Mouse (Mus musculus): ENCODE measurements around the gene Itk. TPM values are rescaled to one million over a fixed set of nuclear protein-coding genes. Genes with fewer than 3 reads are reported as not detected.

Gene Itk
- polyA plus RNA-seq, 1 experiment from 2014 or later: not detected

DNA sequence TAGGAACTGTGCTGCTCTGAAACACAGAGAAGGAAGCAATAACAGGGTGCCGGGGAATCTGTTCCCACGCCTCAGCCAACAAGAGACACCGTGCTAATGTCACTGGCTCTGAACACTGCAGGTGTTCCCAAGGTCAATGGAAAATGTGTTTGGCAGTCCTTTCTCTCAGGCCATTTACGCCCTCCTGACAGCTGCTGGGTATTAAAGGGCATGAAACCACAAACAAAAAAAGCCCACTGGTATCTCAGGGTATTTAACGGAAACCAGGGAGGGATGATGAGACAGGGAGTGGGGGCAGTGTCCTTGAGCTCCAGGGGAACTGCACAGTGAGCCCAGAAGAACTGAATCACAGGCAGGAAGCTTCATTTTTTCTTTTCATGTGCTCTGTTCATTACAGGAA is 111.2 kb downstream of the Itk start:
- Histone ChIP-seq H3K4me3 (no peak overlapping the region), H3K9ac (replicated peaks) (no peak overlapping the region), H3K9me3 (no peaks in the 10 kb centered on the region), H3K27me3 (no peaks in the 10 kb centered on the region), H3K27ac (replicated peaks) (no peak overlapping the region), H3K36me3 (peaks cover 85% of the 10 kb centered on the region), H3K4me2 (replicated peaks) (no peak overlapping the region), H3K4me1 (no peaks in the 10 kb centered on the region)
- 82% methylated on average over 5 of the region's 5 CpGs for WGBS
- no peak for ATAC-seq (replicated peaks)

DNA sequence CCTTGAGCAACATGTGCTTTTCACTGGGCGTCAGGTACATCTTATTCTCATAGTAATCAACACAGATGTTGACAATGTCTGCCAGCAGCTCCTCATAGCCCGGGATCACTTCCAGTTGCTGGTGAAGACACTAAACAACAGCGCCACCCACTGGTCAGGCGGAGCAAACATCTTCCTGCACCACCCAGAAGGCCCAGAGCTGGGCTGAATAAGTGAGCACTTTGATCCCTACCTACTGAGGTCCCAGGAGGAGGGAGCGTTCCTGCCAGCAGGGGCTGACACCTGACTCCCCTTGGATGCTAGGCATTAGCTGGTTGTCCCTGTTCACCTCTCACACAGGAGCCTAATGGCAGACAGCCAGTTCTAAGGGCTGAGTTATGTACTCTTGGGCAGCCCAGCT is 112.5 kb downstream of the Itk start:
- Histone ChIP-seq H3K4me2 (replicated peaks) (no peak overlapping the region), H3K9ac (replicated peaks) (no peak overlapping the region), H3K36me3 (peaks cover 85% of the 10 kb centered on the region), H3K4me1 (no peaks in the 10 kb centered on the region), H3K4me3 (no peak overlapping the region), H3K27ac (replicated peaks) (no peak overlapping the region), H3K27me3 (no peaks in the 10 kb centered on the region), H3K9me3 (no peaks in the 10 kb centered on the region)
- ATAC-seq (replicated peaks): no peak
- 46% methylated on average over 5 of the region's 5 CpGs for WGBS

DNA sequence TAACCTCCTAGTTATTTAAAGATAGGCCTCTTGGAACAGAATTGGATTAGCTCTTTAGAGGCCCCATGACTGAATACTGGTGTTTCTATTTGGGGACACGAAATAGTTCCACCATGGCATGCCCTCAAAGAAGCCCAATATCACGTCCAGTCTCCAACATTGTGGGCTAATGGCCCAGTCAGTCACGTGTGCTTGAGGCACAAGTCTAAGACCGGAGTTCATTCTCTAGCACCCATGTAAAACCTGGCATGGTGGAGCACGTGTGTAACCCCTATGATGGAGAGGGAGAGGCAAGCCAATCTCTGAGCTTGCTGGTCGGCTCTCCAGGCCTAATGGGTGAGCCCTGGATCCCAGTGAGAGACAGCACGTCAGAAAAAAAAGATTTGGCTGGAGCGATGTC is 113.1 kb downstream of the Itk start:
- Histone ChIP-seq H3K9me3 (no peaks in the 10 kb centered on the region), H3K36me3 (peaks cover 85% of the 10 kb centered on the region), H3K4me2 (replicated peaks) (no peak overlapping the region), H3K27me3 (no peaks in the 10 kb centered on the region), H3K27ac (replicated peaks) (no peak overlapping the region), H3K4me1 (no peaks in the 10 kb centered on the region), H3K4me3 (no peak overlapping the region), H3K9ac (replicated peaks) (no peak overlapping the region)
- WGBS: 92% methylated on average over 8 of the region's 8 CpGs
- no peak for ATAC-seq (replicated peaks)

DNA sequence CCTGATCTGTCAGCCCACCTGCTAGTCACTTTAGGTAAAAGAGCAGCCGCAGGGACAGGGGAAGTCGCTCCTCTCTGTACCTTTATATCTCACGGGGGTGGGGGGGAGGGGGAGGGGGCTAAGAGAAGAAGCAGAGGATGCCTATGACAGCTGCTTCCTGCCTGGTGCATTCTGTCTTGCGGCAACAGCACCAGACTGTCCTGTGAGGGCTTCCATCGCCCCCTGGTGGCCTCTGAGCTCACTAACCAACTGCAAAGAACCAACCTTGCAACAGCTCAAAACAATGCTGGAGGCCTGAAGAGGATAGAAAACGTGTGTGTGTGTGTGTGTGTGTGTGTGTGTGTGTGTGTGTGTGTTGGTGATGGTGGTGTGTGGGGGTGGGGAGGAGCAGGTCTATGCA is 114.0 kb downstream of the Itk start:
- Histone ChIP-seq H3K4me2 (replicated peaks) (no peak overlapping the region), H3K36me3 (peaks cover 83% of the 10 kb centered on the region), H3K4me1 (no peaks in the 10 kb centered on the region), H3K27me3 (no peaks in the 10 kb centered on the region), H3K9ac (replicated peaks) (no peak overlapping the region), H3K9me3 (no peaks in the 10 kb centered on the region), H3K4me3 (no peak overlapping the region), H3K27ac (replicated peaks) (no peak overlapping the region)
- 13% methylated on average over 6 of the region's 6 CpGs for WGBS
- ATAC-seq (replicated peaks): peak; percentile 85

Other genes starting within 250 kb of the Itk start
- 0.22 and 0.23 TPM in 2 replicates for gene Nipal4, start 223.0 kb downstream of the Itk start, polyA plus RNA-seq (2015; fragmentation: Nextera tagmentation; extraction: Ambion mirVana)
- 3.5 and 3.9 TPM in 2 replicates for gene Fndc9, start 154.0 kb downstream of the Itk start, polyA plus RNA-seq (2015; fragmentation: Nextera tagmentation; extraction: Ambion mirVana)
- gene Cyfip2, start 76.7 kb downstream of the Itk start, polyA plus RNA-seq (2015; fragmentation: Nextera tagmentation; extraction: Ambion mirVana): 74.8 and 80.7 TPM in 2 replicates
- gene Fam71b, start 7.0 kb upstream of the Itk start, polyA plus RNA-seq (2015; fragmentation: Nextera tagmentation; extraction: Ambion mirVana): not detected in 2 replicates
- gene Med7, start 47.4 kb upstream of the Itk start, polyA plus RNA-seq (2015; fragmentation: Nextera tagmentation; extraction: Ambion mirVana): 78.5 and 83.2 TPM in 2 replicates
- gene Havcr2, start 65.4 kb upstream of the Itk start, polyA plus RNA-seq (2015; fragmentation: Nextera tagmentation; extraction: Ambion mirVana): 0.18 and 0.42 TPM in 2 replicates
- not detected in 2 replicates for gene Gm12169, start 134.7 kb upstream of the Itk start, polyA plus RNA-seq (2015; fragmentation: Nextera tagmentation; extraction: Ambion mirVana)
- gene BC053393, start 182.0 kb upstream of the Itk start, polyA plus RNA-seq (2015; fragmentation: Nextera tagmentation; extraction: Ambion mirVana): not detected in 2 replicates
- not detected in 2 replicates for gene Dppa1, start 239.7 kb upstream of the Itk start, polyA plus RNA-seq (2015; fragmentation: Nextera tagmentation; extraction: Ambion mirVana)

All from forebrain, embryonic 15.5 days (tissue).